Mouse (Mus musculus): ENCODE data around the gene Galnt15. TPM values are rescaled to one million over a fixed set of nuclear protein-coding genes. Genes with fewer than 3 reads are reported as not detected.

Galnt15 gene
- polyA plus RNA-seq, 1 experiment, result not detected

GRCm38 (mm10) chr14:32091124-32091523 is 62.3 kb downstream of the Galnt15 start:
- TF ChIP-seq CTCF (IDR thresholded peaks at IDR 0.05; ENCODE audit: insufficient read depth, low read depth, low read length), result no peak
- no peak for TF ChIP-seq POLR2A (IDR thresholded peaks at IDR 0.05; ENCODE audit: insufficient read depth, low read depth, low read length)
- WGBS, result 86% methylated on average over 4 of the region's 4 CpGs
- Histone ChIP-seq H3K27ac (ENCODE audit: insufficient read depth, low read depth, low read length) (no peak overlapping the region), H3K4me1 (ENCODE audit: control insufficient read depth, insufficient read depth, low read length) (peaks cover 2% of the 10 kb centered on the region; the same call in 1 of the 2 replicates), H3K4me3 (ENCODE audit: insufficient read depth, low read depth, low read length) (no peak overlapping the region)

- no peak overlapping the region for H3K4me3 ChIP-seq (ENCODE audit: insufficient read depth, low read depth, low read length)
- no peak for TF ChIP-seq POLR2A (IDR thresholded peaks at IDR 0.05; ENCODE audit: insufficient read depth, low read depth, low read length)
- TF ChIP-seq CTCF (IDR thresholded peaks at IDR 0.05; ENCODE audit: insufficient read depth, low read depth, low read length), result no peak
- H3K27ac ChIP-seq (ENCODE audit: insufficient read depth, low read depth, low read length), result no peak overlapping the region
- WGBS, result 92% methylated on average over 4 of the region's 4 CpGs
- peaks cover 2% of the 10 kb centered on the region; the same call in 1 of the 2 replicates for H3K4me1 ChIP-seq (ENCODE audit: control insufficient read depth, insufficient read depth, low read length)
These were observed 62.9 kb downstream of the Galnt15 start for GRCm38 (mm10) chr14:32091704-32092103.

DNA sequence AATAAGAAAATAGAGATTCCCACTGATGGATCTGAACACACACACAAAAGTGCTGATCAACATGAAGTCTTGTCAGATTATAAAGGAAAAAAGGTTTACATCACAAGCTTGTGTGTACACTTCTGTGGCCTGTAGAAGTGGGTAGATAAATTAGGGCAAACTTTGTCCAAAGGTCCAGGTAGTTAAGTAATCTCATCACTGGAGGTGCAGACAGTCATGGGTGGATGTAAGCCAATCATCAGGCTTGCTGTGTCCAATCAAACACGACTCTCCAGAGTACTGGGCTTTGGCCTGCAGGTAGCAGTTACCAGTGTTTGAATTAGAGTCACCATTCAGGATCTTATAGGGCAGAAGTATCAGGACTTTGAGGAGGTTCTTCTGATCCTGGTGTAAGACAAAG is 64.2 kb downstream of the Galnt15 start:
- H3K4me1 ChIP-seq (ENCODE audit: control insufficient read depth, insufficient read depth, low read length), result no peaks in the 10 kb centered on the region
- H3K27ac ChIP-seq (ENCODE audit: insufficient read depth, low read depth, low read length), result no peak overlapping the region
- no peak overlapping the region for H3K4me3 ChIP-seq (ENCODE audit: insufficient read depth, low read depth, low read length)
- WGBS, result 83% methylated on average over 1 of the region's 1 CpGs
- TF ChIP-seq POLR2A (IDR thresholded peaks at IDR 0.05; ENCODE audit: insufficient read depth, low read depth, low read length), result no peak
- TF ChIP-seq CTCF (IDR thresholded peaks at IDR 0.05; ENCODE audit: insufficient read depth, low read depth, low read length), result no peak

DNA sequence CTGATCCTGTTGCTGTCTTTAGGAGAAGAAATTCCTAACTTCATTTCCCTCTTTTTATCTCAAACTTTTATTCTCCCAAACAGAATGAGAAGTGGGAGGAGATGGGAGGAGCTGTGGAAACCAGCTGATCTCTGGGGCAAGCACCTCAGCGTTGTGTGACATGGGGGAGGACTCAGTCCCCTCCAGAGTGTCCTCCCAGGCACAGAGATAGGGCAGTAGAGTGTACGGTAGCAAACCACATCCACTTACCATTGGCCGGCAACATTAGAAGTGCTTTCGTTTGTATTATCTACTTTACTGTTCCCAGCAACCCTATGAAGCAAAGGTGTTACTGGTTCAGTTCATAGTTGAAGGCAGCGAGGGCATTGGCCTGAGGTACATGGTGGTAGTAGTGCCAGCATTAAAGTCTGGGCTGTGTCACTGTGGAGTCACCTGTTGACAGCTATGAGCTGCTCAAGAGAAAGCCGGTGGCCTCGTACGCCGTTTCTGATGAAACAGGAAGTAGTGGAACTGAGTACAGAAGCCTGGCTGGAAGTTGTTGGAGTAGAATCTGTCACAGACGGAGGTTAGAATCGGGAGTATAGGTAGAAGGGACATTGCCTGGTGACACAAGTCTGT is 64.8 kb downstream of the Galnt15 start:
- Histone ChIP-seq H3K4me3 (ENCODE audit: insufficient read depth, low read depth, low read length) (no peak overlapping the region), H3K4me1 (ENCODE audit: control insufficient read depth, insufficient read depth, low read length) (no peaks in the 10 kb centered on the region), H3K27ac (ENCODE audit: insufficient read depth, low read depth, low read length) (no peak overlapping the region)
- WGBS, result 89% methylated on average over 11 of the region's 11 CpGs
- no peak for TF ChIP-seq CTCF (IDR thresholded peaks at IDR 0.05; ENCODE audit: insufficient read depth, low read depth, low read length)
- no peak for TF ChIP-seq POLR2A (IDR thresholded peaks at IDR 0.05; ENCODE audit: insufficient read depth, low read depth, low read length)

DNA sequence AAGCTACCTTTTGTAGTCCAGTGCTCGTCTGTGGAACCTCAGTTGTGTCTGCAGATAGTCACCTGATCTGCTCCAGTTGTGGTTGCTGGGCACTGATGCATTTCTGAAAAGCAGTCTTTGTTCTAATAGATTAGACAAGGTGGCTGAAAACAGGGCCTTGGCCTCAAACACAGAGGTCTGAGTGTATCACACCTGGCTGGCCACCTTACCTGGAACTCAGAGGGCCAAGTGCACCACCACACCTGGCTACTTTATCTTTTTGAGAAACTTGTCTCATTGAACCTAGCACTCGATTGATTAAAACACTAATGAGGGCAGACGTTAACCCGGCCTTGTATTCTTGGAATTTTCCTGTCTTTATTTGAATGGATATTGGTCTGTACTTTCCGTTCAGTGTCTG is 66.9 kb downstream of the Galnt15 start:
- no peak overlapping the region for H3K27ac ChIP-seq (ENCODE audit: insufficient read depth, low read depth, low read length)
- H3K4me1 ChIP-seq (ENCODE audit: control insufficient read depth, insufficient read depth, low read length), result no peaks in the 10 kb centered on the region
- no peak overlapping the region for H3K4me3 ChIP-seq (ENCODE audit: insufficient read depth, low read depth, low read length)
- WGBS, result 77% methylated on average over 5 of the region's 5 CpGs
- TF ChIP-seq POLR2A (IDR thresholded peaks at IDR 0.05; ENCODE audit: insufficient read depth, low read depth, low read length) (no peak), CTCF (IDR thresholded peaks at IDR 0.05; ENCODE audit: insufficient read depth, low read depth, low read length) (no peak)

GRCm38 (mm10) chr14:32096740-32097139 is 68.0 kb downstream of the Galnt15 start:
- Histone ChIP-seq H3K4me1 (ENCODE audit: control insufficient read depth, insufficient read depth, low read length) (no peaks in the 10 kb centered on the region), H3K27ac (ENCODE audit: insufficient read depth, low read depth, low read length) (no peak overlapping the region), H3K4me3 (ENCODE audit: insufficient read depth, low read depth, low read length) (no peak overlapping the region)
- TF ChIP-seq CTCF (IDR thresholded peaks at IDR 0.05; ENCODE audit: insufficient read depth, low read depth, low read length) (no peak), POLR2A (IDR thresholded peaks at IDR 0.05; ENCODE audit: insufficient read depth, low read depth, low read length) (no peak)
- 88% methylated on average over 5 of the region's 5 CpGs for WGBS

GRCm38 (mm10) chr14:32097691-32098090 is 68.9 kb downstream of the Galnt15 start:
- no peak overlapping the region for H3K4me3 ChIP-seq (ENCODE audit: insufficient read depth, low read depth, low read length)
- no peaks in the 10 kb centered on the region for H3K4me1 ChIP-seq (ENCODE audit: control insufficient read depth, insufficient read depth, low read length)
- H3K27ac ChIP-seq (ENCODE audit: insufficient read depth, low read depth, low read length), result no peak overlapping the region
- no peak for TF ChIP-seq CTCF (IDR thresholded peaks at IDR 0.05; ENCODE audit: insufficient read depth, low read depth, low read length)
- no peak for TF ChIP-seq POLR2A (IDR thresholded peaks at IDR 0.05; ENCODE audit: insufficient read depth, low read depth, low read length)
- WGBS, result 95% methylated on average over 7 of the region's 7 CpGs

GRCm38 (mm10) chr14:32098951-32099350 is 70.2 kb downstream of the Galnt15 start:
- Histone ChIP-seq H3K4me3 (ENCODE audit: insufficient read depth, low read depth, low read length) (no peak overlapping the region), H3K27ac (ENCODE audit: insufficient read depth, low read depth, low read length) (no peak overlapping the region), H3K4me1 (ENCODE audit: control insufficient read depth, insufficient read depth, low read length) (no peaks in the 10 kb centered on the region)
- TF ChIP-seq POLR2A (IDR thresholded peaks at IDR 0.05; ENCODE audit: insufficient read depth, low read depth, low read length) (no peak), CTCF (IDR thresholded peaks at IDR 0.05; ENCODE audit: insufficient read depth, low read depth, low read length) (no peak)
- WGBS, result 97% methylated on average over 3 of the region's 3 CpGs

DNA sequence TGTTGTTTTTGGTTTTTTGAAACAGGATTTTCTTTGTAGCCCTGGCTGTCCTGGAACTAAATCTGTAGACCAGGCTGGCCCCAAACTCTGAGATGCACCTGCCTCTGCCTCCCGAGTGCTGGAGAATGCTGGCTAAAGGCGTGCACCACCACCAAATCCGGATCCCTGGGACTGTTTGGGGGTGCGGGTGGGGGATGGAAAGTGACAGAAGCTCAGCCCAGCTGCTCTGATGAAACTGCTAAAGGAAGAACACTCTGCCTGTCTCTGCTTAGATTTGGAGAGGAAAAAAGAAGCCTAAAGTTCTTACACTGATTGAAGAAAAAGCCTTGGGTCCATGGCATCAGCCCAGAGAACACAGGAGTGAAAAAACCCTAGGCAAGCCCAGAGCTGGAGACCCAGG is 74.8 kb downstream of the Galnt15 start:
- no peaks in the 10 kb centered on the region for H3K4me1 ChIP-seq (ENCODE audit: control insufficient read depth, insufficient read depth, low read length)
- no peak overlapping the region for H3K4me3 ChIP-seq (ENCODE audit: insufficient read depth, low read depth, low read length)
- TF ChIP-seq POLR2A (IDR thresholded peaks at IDR 0.05; ENCODE audit: insufficient read depth, low read depth, low read length) (no peak), CTCF (IDR thresholded peaks at IDR 0.05; ENCODE audit: insufficient read depth, low read depth, low read length) (no peak)
- H3K27ac ChIP-seq (ENCODE audit: insufficient read depth, low read depth, low read length), result no peak overlapping the region
- WGBS, result 83% methylated on average over 4 of the region's 4 CpGs

All from olfactory bulb, adult 2 months (tissue).